Mouse (Mus musculus): Measurements from ENCODE around the gene Isy1. TPM values are rescaled to one million over a fixed set of nuclear protein-coding genes. Genes with fewer than 3 reads are reported as not detected.

Isy1 gene
- polyA plus RNA-seq, 1 experiment from 2014 or later, result 34.4 TPM

DNA sequence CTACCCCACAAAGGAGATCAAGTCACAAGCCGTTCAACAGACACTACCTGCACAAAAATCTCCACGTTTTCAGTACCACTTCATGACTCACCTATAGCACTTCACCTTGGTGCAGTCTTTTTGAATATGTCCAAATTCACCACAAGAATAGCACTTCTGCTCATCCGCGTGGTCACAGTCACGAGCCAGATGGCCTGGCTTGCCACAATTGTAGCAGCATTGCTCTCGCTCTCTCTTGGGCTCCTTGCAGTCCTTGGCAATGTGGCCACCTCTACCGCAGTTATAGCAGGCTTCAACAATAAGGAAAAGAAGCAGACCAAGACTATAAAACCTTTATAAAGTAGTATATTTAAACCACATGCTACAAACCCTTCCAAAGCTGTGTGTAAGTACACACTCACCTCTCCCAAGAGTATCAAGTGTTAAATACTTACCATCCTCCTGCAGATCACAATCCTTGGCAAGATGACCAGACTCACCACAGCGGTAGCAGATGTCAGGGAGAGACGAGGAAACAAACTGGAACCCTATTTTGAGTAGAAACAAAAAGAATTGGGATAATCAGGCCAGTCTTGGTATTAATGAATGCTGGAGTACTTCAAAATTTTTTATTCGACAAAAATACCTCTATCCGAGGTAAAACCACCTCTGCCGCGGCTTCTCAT is 6.6 kb upstream of the Isy1 start:
- no peak overlapping the region for H3K4me3 ChIP-seq (replicated peaks)
- no peak overlapping the region for H3K4me2 ChIP-seq (replicated peaks)
- WGBS, result 94% methylated on average over 13 of the region's 13 CpGs
- H3K36me3 ChIP-seq, result peaks cover 43% of the 10 kb centered on the region
- no peak for ATAC-seq
- H3K27me3 ChIP-seq, result no peaks in the 10 kb centered on the region
- no peak overlapping the region for H3K27ac ChIP-seq
- peaks cover 32% of the 10 kb centered on the region for H3K4me1 ChIP-seq (replicated peaks)
- no peak overlapping the region for H3K9ac ChIP-seq (replicated peaks)
- no peaks in the 10 kb centered on the region for H3K9me3 ChIP-seq

- ATAC-seq, result no peak
- peaks cover 38% of the 10 kb centered on the region for H3K36me3 ChIP-seq
- no peak overlapping the region for H3K4me3 ChIP-seq (replicated peaks)
- H3K9ac ChIP-seq (replicated peaks), result no peak overlapping the region
- 10% methylated on average over 1 of the region's 1 CpGs for WGBS
- H3K27ac ChIP-seq, result no peak overlapping the region
- H3K4me2 ChIP-seq (replicated peaks), result no peak overlapping the region
- no peaks in the 10 kb centered on the region for H3K27me3 ChIP-seq
- H3K4me1 ChIP-seq (replicated peaks), result peaks cover 20% of the 10 kb centered on the region
- H3K9me3 ChIP-seq, result no peaks in the 10 kb centered on the region
Observed at GRCm38 (mm10) chr6:87842254-87842653, 3.7 kb upstream of the Isy1 start.

GRCm38 (mm10) chr6:87841635-87842034 is 3.0 kb upstream of the Isy1 start:
- Histone ChIP-seq H3K4me1 (replicated peaks) (peaks cover 16% of the 10 kb centered on the region), H3K4me2 (replicated peaks) (no peak overlapping the region), H3K9ac (replicated peaks) (no peak overlapping the region), H3K4me3 (replicated peaks) (no peak overlapping the region), H3K9me3 (no peaks in the 10 kb centered on the region), H3K27me3 (no peaks in the 10 kb centered on the region), H3K36me3 (peaks cover 38% of the 10 kb centered on the region), H3K27ac (no peak overlapping the region)
- ATAC-seq, result no peak
- 83% methylated on average over 8 of the region's 8 CpGs for WGBS

DNA sequence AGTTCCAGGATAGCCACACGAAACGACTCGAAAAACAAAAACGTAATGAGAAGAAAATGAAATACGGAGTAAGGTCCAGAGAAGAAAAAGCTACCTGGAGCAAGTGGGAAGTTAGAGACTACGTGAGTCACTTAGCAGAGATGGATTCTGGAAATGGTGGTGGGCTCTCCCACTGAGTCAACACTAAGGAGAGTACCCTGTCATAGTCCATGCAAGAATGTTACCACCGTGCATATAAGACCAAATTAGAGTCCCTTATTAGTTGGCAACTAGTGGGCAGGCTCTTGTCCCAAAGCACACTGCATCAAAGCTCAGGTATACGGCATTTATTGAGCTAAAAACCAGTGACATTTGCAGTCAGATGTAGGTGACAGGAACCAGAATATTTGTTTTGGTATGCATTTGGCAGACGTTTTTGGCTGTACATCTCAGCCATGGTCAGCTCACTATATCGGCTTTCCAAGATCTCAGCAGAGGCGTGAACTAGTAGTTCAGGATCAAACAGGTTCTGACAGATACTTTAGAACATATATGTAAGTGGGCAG is 1.3 kb upstream of the Isy1 start:
- no peak overlapping the region for H3K4me2 ChIP-seq (replicated peaks)
- no peak for ATAC-seq
- 65% methylated on average over 11 of the region's 11 CpGs for WGBS

GRCm38 (mm10) chr6:87835695-87836094 is 2.9 kb downstream of the Isy1 start, which contains the start of gene Gm45140:
Gene Gm45140 (minus strand): TSS chr6:87835795.
- Histone ChIP-seq H3K9me3 (no peaks in the 10 kb centered on the region), H3K9ac (replicated peaks) (no peak within 1 kb of the TSS), H3K27ac (no peak within 1 kb of the TSS), H3K36me3 (peaks cover 46% of the 10 kb centered on the region), H3K4me1 (replicated peaks) (peaks cover 16% of the 10 kb centered on the region), H3K27me3 (no peaks in the 10 kb centered on the region), H3K4me2 (replicated peaks) (no peak within 1 kb of the TSS), H3K4me3 (replicated peaks) (no peak within 1 kb of the TSS)
- 96% methylated on average over 7 of the region's 7 CpGs for WGBS
- no peak for ATAC-seq

More for the DNA sequence above, 1.3 kb upstream of the Isy1 start:
- H3K9me3 ChIP-seq, result no peaks in the 10 kb centered on the region
- H3K27ac ChIP-seq, result peak overlapping the region; percentile 90; the same call in 1 of the 2 replicates
- no peak overlapping the region for H3K9ac ChIP-seq (replicated peaks)
- peaks cover 43% of the 10 kb centered on the region for H3K36me3 ChIP-seq
- H3K27me3 ChIP-seq, result no peaks in the 10 kb centered on the region
- H3K4me1 ChIP-seq (replicated peaks), result peaks cover 16% of the 10 kb centered on the region
- peak overlapping the region; percentile 76; the same call in 1 of the 2 replicates for H3K4me3 ChIP-seq (replicated peaks)

DNA sequence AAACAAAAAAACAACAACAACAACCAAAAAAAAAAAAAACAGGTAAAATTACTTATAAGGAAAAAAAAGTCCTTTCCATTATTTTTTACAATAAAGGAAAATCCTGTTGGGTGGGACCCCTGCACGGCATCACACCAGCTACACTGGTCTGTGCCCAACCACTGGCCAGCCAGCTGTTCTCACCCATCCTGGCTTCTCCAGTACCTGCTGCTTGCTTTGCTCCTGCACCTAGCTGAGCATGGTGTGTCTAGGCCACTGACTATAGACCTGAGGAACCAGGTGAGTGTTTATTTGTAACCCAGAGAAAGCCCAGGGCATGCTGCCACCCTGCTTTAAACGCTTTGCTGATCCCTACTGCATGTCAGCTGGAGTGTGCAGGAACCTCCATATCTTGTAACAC is 18.2 kb downstream of the Isy1 start:
- no peak overlapping the region for H3K27ac ChIP-seq
- WGBS, result 97% methylated on average over 2 of the region's 2 CpGs
- H3K4me3 ChIP-seq (replicated peaks), result no peak overlapping the region
- no peak overlapping the region for H3K4me2 ChIP-seq (replicated peaks)
- no peaks in the 10 kb centered on the region for H3K4me1 ChIP-seq (replicated peaks)
- H3K9me3 ChIP-seq, result no peaks in the 10 kb centered on the region
- no peak overlapping the region for H3K9ac ChIP-seq (replicated peaks)
- H3K36me3 ChIP-seq, result peaks cover 99% of the 10 kb centered on the region
- ATAC-seq, result no peak
- H3K27me3 ChIP-seq, result no peaks in the 10 kb centered on the region

GRCm38 (mm10) chr6:87814486-87814885 is 24.1 kb downstream of the Isy1 start:
- no peaks in the 10 kb centered on the region for H3K9me3 ChIP-seq
- H3K9ac ChIP-seq (replicated peaks), result no peak overlapping the region
- peaks cover 60% of the 10 kb centered on the region for H3K36me3 ChIP-seq
- no peak overlapping the region for H3K27ac ChIP-seq
- WGBS, result 96% methylated on average over 5 of the region's 5 CpGs
- H3K27me3 ChIP-seq, result 0 out of 2 replicates have a peak, but pooled peaks cover 4% of the 10 kb centered on the region
- ATAC-seq, result no peak
- no peak overlapping the region for H3K4me2 ChIP-seq (replicated peaks)
- no peak overlapping the region for H3K4me3 ChIP-seq (replicated peaks)
- H3K4me1 ChIP-seq (replicated peaks), result peaks cover 19% of the 10 kb centered on the region

DNA sequence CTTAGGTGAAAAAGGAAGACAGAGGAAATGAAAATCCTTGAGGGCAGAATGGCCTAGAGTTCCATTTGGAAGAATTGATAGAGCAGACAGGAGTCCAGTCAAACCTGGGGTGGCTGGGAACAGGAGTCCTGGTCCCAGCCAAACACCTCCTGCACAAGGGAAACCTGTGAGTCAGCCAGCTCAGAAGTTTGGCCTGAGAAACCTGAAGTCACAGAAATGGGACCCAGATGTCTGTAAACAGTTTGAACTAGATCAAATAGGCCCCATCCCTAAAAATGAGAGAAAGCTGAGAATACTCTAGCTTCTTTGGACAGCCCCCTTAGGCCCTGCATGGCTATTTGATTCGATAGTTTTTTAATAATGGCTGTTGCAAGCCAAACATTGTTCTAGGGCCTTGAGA is 25.9 kb downstream of the Isy1 start:
- H3K4me2 ChIP-seq (replicated peaks), result peak overlapping the region; percentile 94; the same call in 1 of the 2 replicates
- 0 out of 2 replicates have a peak, but pooled peaks cover 4% of the 10 kb centered on the region for H3K27me3 ChIP-seq
- WGBS, result 86% methylated on average over 1 of the region's 1 CpGs
- no peak for ATAC-seq
- peak overlapping the region; percentile 68; the same call in 1 of the 2 replicates for H3K4me3 ChIP-seq (replicated peaks)
- H3K9ac ChIP-seq (replicated peaks), result no peak overlapping the region
- no peak overlapping the region for H3K27ac ChIP-seq
- H3K4me1 ChIP-seq (replicated peaks), result peaks cover 19% of the 10 kb centered on the region
- no peaks in the 10 kb centered on the region for H3K9me3 ChIP-seq
- H3K36me3 ChIP-seq, result peaks cover 42% of the 10 kb centered on the region

- H3K4me2 ChIP-seq (replicated peaks), result peak within 1 kb of the TSS; percentile 94
- no peaks in the 10 kb centered on the region for H3K9me3 ChIP-seq
- peaks cover 33% of the 10 kb centered on the region for H3K36me3 ChIP-seq
- peaks cover 21% of the 10 kb centered on the region for H3K4me1 ChIP-seq (replicated peaks)
- H3K9ac ChIP-seq (replicated peaks), result peak within 1 kb of the TSS; percentile 82
- ATAC-seq, result peak; percentile 98
- 0 out of 2 replicates have a peak, but pooled peaks cover 4% of the 10 kb centered on the region for H3K27me3 ChIP-seq
- under 1% methylated on average over 52 of the region's 56 CpGs for WGBS
- H3K27ac ChIP-seq, result peak within 1 kb of the TSS; percentile 65
- peak within 1 kb of the TSS; percentile 68 for H3K4me3 ChIP-seq (replicated peaks)
Observed at GRCm38 (mm10) chr6:87811675-87812338, 26.8 kb downstream of the Isy1 start, which contains the start of gene Rab43. Gene Rab43 (minus strand): TSS chr6:87812164.

GRCm38 (mm10) chr6:87810713-87811669 is 27.6 kb downstream of the Isy1 start:
- Histone ChIP-seq H3K9ac (replicated peaks) (peak overlapping the region; percentile 82), H3K4me2 (replicated peaks) (peak overlapping the region; percentile 94), H3K4me1 (replicated peaks) (peaks cover 21% of the 10 kb centered on the region), H3K9me3 (no peaks in the 10 kb centered on the region), H3K27ac (peak overlapping the region; percentile 65), H3K4me3 (replicated peaks) (peak overlapping the region; percentile 68), H3K27me3 (0 out of 2 replicates have a peak, but pooled peaks cover 4% of the 10 kb centered on the region), H3K36me3 (peaks cover 26% of the 10 kb centered on the region)
- ATAC-seq, result peak; percentile 25
- WGBS, result 1% methylated on average over 77 of the region's 77 CpGs

GRCm38 (mm10) chr6:87810311-87810710 is 28.3 kb downstream of the Isy1 start:
- Histone ChIP-seq H3K9me3 (no peaks in the 10 kb centered on the region), H3K4me3 (replicated peaks) (peak overlapping the region; percentile 68), H3K27ac (no peak overlapping the region), H3K4me1 (replicated peaks) (peaks cover 21% of the 10 kb centered on the region), H3K27me3 (0 out of 2 replicates have a peak, but pooled peaks cover 4% of the 10 kb centered on the region), H3K36me3 (peaks cover 20% of the 10 kb centered on the region), H3K4me2 (replicated peaks) (peak overlapping the region; percentile 94), H3K9ac (replicated peaks) (0 out of 2 replicates have a peak overlapping the region, but pooled peaks have one; percentile 82)
- WGBS, result 41% methylated on average over 6 of the region's 6 CpGs
- ATAC-seq, result no peak

Data from midbrain, embryonic 13.5 days (tissue).